Mouse (Mus musculus) kidney, postnatal 0 days (tissue): Measurements from ENCODE around the gene Adamts2. TPM values are rescaled to one million over a fixed set of nuclear protein-coding genes. Genes with fewer than 3 reads are reported as not detected.

Experiments used
- ATAC-seq: fragments of 200-750 bp; cut with Nextera tagmentation; replicated peaks from 2 replicates; pipeline ENCODE4 v1.8.0; 2017; ENCODE audit warnings: low read depth, moderate number of reproducible peaks, moderate TSS enrichment, moderate library complexity; ENCODE audit not compliant: low FRiP score
- DNase-seq: peaks from one replicate; pipeline ENCODE4 v3.0.0-alpha.2; 2016; ENCODE audit warnings: low spot score
- H3K27ac ChIP-seq: fragments of 300-500 bp; sonication (generic); 2 replicates; pipeline ENCODE4 v1.5.1; 2014; ENCODE audit warnings: mild to moderate bottlenecking
- H3K27me3 ChIP-seq: fragments of 300-500 bp; sonication (generic); 2 replicates; pipeline ENCODE4 v1.6.1; 2014; ENCODE audit warnings: low read length, mixed read lengths; ENCODE audit not compliant: insufficient read depth
- H3K36me3 ChIP-seq: fragments of 300-500 bp; sonication (generic); 2 replicates; pipeline ENCODE4 v1.6.1; 2014; ENCODE audit warnings: low read length, mixed read lengths; ENCODE audit not compliant: insufficient read depth
- H3K4me1 ChIP-seq: fragments of 300-500 bp; sonication (generic); replicated peaks from 2 replicates; pipeline ENCODE4 v1.6.1; 2014; ENCODE audit warnings: antibody characterized with exemption, low read length, mixed read lengths; ENCODE audit not compliant: insufficient read depth
- H3K4me2 ChIP-seq: fragments of 300-500 bp; sonication (generic); 2 replicates; pipeline ENCODE4 v1.6.1; 2014; ENCODE audit warnings: mild to moderate bottlenecking, low read length, moderate library complexity, mixed read lengths
- H3K4me3 ChIP-seq: fragments of 300-500 bp; sonication (generic); replicated peaks from 2 replicates; pipeline ENCODE4 v1.5.1; 2014; ENCODE audit warnings: low read depth, low read length
- H3K9ac ChIP-seq: fragments of 300-500 bp; sonication (generic); 2 replicates; pipeline ENCODE4 v1.6.1; 2014; ENCODE audit warnings: low read depth, low read length
- H3K9me3 ChIP-seq: fragments of 300-500 bp; sonication (generic); replicated peaks from 2 replicates; pipeline ENCODE4 v1.6.1; 2016; ENCODE audit warnings: low read length, inconsistent platforms, mixed read lengths
- CTCF ChIP-seq: IDR thresholded peaks from 2 replicates; pipeline ENCODE4 v1.5.1; 2016; ENCODE audit warnings: antibody characterized with exemption, low read depth, mild to moderate bottlenecking, moderate library complexity
- WGBS: fragments of 180-500 bp; shearing (Covaris S2); extraction: QIAGEN DNeasy Blood & Tissue Kit; methylation state at CpG from one replicate; pipeline ENCODE4 v1.1.7; 2014; 5-methylcytosine and 5-hydroxymethylcytosine counted together
- polyA plus RNA-seq: library from polyadenylated mRNA; unstranded; fragments of >200 nt; fragmentation: Nextera tagmentation; extraction: Ambion mirVana; gene quantifications from 2 replicates; pipeline ENCODE4 v1.2.1, GENCODE M21; 2015

Adamts2 gene
- polyA plus RNA-seq, 1 experiment from 2014 or later = 5.0 TPM

DNA sequence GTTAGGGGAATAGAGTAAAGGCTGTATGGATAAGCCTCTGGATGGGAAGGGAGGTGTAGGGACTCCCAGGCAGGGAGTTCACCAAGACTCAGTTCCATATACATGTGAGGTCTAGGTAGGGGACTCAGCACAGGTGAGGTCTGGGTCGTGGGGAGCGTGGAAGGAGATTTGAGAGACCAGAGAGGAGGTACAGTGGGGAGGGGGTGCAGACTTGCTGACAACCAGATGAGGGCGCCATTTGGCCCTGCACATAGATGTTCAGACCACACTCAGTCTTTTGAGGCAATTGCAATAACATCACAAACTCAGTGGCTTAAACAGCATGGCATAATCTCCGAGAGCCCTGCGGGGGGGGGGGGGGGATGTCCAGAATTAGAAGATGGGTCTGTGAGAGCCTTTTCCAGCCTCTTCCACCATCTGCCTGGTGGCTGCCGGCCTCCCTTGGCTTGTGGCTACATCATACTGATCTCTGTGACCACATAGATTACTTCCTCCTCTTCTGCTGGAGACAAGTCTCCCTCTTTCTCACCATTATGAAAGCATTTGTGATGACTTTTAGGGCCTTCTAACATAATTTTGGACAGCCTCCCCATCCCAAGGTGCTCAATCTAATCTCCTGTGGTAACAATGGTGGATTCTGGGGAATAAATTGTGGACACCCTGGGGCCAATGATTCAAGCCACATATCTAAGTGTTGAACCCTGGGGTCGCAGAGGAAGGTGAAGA lies 71.8 kb downstream of the Adamts2 start:
- Histone ChIP-seq H3K4me3 (no peak overlapping the region), H3K36me3 (no peaks in the 10 kb centered on the region), H3K9ac (no peak overlapping the region), H3K27ac (no peak overlapping the region), H3K9me3 (no peaks in the 10 kb centered on the region), H3K4me1 (no peaks in the 10 kb centered on the region), H3K27me3 (no peaks in the 10 kb centered on the region), H3K4me2 (no peak overlapping the region)
- 77% methylated on average over 6 of the region's 7 CpGs for whole genome bisulfite sequencing
- peak; percentile 33; the same call in 1 of the 2 replicates for ATAC-seq
- peak; percentile 16 for DNase-seq
- peak; percentile 39; the same call in 1 of the 2 replicates for TF ChIP-seq CTCF

DNA sequence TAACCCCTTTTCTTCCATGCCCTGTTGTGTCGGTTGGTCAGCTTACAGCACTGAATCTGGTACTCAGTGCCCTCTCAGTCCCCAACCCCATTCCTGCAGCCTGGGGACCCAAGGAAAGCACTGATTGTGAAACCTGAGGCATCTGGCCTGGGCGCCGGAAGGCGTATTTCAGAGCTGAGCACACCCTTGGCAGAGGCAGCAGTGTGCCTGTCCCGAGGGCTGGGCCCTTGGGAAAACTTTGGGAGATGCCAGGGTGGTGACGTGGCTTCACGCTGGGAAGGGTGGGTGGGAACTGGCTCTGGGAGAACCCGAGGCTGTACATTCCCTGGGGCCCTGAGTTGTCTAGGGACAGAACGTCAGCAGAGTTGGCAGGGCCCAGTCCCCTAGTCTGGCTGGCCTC lies 72.5 kb downstream of the Adamts2 start:
- Histone ChIP-seq H3K27ac (no peak overlapping the region), H3K4me1 (no peaks in the 10 kb centered on the region), H3K4me2 (no peak overlapping the region), H3K4me3 (no peak overlapping the region), H3K27me3 (no peaks in the 10 kb centered on the region), H3K9ac (no peak overlapping the region), H3K9me3 (no peaks in the 10 kb centered on the region), H3K36me3 (no peaks in the 10 kb centered on the region)
- 66% methylated on average over 9 of the region's 9 CpGs for WGBS
- DNase-seq (no peak), ATAC-seq (no peak)
- TF ChIP-seq CTCF = no peak

DNA sequence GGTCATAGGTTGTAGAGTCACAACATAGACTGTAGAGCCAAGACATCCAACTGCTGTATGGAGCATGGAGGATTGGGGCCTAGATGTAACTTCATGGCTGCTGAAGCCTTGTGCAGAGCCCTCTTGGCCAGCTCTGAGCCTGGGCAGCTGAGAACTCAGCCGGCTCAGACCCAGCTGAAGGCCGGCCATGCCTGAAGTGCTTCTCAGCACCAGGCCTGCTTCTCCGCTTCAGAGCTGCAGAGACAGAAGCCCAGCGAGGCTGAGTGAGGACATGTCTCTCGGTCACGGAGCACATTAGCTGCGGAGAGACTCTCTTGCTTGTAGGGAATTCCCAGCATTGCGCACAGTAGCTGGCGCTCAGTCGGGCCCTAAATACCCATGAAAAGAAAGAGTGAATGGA lies 76.8 kb downstream of the Adamts2 start:
- DNase-seq = no peak
- Histone ChIP-seq H3K4me2 (no peak overlapping the region), H3K27ac (no peak overlapping the region), H3K4me3 (no peak overlapping the region), H3K27me3 (no peaks in the 10 kb centered on the region), H3K9ac (no peak overlapping the region), H3K36me3 (no peaks in the 10 kb centered on the region), H3K4me1 (no peaks in the 10 kb centered on the region), H3K9me3 (no peaks in the 10 kb centered on the region)
- 91% methylated on average over 10 of the region's 10 CpGs for whole genome bisulfite sequencing
- TF ChIP-seq CTCF = no peak
- ATAC-seq = no peak

DNA sequence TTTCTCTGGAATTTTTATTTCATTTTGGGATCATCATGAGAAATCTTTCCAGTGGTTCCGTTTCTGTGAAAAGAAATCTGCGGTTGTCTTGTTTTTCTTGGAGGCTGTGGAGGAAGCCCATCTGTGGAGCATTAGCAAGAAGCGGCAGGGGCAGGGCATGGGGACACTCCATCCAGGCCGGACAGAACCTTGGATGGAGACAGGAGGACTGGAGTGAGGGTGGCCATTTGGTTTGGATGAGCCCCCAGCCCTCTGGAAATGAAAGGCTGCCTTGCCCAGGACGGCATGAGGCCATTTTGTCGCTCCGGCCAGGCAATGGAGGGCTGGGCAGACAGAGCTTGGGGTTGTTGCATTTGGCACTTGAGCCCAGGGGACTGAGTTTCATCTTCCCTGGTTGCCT lies 80.1 kb downstream of the Adamts2 start:
- TF ChIP-seq CTCF = no peak
- 71% methylated on average over 7 of the region's 7 CpGs for WGBS

DNA sequence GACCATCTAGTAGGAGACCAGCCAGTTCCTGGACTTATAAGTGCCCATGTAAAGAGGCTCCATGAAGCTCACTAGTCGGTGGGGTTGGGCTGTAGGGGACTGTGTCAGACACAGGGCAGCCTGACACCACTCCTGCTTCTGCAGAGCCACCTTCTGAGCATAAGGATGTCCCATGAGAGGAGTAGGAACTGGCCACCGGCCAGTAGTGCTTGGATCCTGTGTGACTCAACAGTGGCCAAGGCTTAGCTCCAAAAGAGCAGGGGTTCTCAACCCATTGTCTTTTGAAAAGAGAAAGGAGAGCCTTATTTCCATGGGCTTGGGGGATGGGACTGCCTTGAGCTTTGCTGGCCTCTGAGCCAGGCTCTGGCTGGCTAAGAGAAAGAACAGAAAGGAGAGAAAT lies 81.9 kb downstream of the Adamts2 start:
- Histone ChIP-seq H3K4me1 (no peaks in the 10 kb centered on the region), H3K4me3 (no peak overlapping the region), H3K27ac (no peak overlapping the region), H3K4me2 (no peak overlapping the region), H3K27me3 (no peaks in the 10 kb centered on the region), H3K9me3 (no peaks in the 10 kb centered on the region), H3K36me3 (no peaks in the 10 kb centered on the region), H3K9ac (no peak overlapping the region)
- DNase-seq (no peak), ATAC-seq (no peak)
- no peak for TF ChIP-seq CTCF
- 77% methylated on average over 2 of the region's 2 CpGs for WGBS

More for the DNA sequence above, 80.1 kb downstream of the Adamts2 start:
- Histone ChIP-seq H3K4me3 (no peak overlapping the region), H3K4me1 (no peaks in the 10 kb centered on the region), H3K4me2 (no peak overlapping the region), H3K9ac (no peak overlapping the region), H3K27ac (no peak overlapping the region), H3K9me3 (no peaks in the 10 kb centered on the region), H3K36me3 (no peaks in the 10 kb centered on the region), H3K27me3 (no peaks in the 10 kb centered on the region)
- ATAC-seq = no peak
- DNase-seq = peak; percentile 55

DNA sequence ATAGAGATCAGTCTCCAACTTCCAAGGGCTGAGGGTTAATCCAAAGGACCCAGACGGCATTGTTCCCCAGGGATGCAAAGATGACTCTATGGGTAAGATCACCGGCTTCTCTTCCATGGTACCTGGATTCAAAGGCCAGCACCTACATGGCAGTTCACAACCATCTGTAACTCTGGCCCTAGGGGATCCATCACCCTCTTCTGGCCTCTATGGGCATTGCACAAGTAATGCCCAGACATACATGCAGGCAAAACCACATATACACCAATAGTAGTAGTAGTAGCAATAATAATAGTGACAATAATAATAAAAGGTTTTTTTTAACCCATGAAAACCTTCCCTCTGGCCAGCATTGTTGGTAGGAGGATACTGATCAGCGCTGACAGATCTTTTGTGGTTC lies 86.7 kb downstream of the Adamts2 start:
- Histone ChIP-seq H3K36me3 (no peaks in the 10 kb centered on the region), H3K27ac (no peak overlapping the region), H3K9me3 (no peaks in the 10 kb centered on the region), H3K4me2 (no peak overlapping the region), H3K4me1 (no peaks in the 10 kb centered on the region), H3K4me3 (no peak overlapping the region), H3K27me3 (no peaks in the 10 kb centered on the region), H3K9ac (no peak overlapping the region)
- no peak for DNase-seq
- no peak for ATAC-seq
- WGBS = 96% methylated on average over 3 of the region's 3 CpGs
- TF ChIP-seq CTCF = peak; percentile 42; the same call in 1 of the 2 replicates

DNA sequence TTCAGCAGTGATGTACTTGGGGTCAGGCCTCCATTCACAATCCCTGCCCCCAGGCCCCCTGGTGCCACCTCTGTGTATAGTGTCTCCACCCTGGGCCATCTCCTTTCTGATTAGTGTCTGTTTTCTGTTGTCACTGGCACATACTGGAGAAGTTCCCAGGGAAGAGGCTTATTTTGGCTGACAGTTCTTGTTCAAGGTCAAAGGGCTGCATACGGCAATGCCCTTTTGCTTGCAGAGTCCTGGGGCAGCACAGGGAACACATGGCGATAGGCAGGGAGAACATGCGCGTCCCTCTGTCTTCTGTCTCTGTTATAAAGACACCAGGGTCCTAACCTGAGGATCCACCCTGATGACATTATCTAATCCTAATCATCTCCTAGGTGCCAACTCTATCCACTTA lies 87.8 kb downstream of the Adamts2 start:
- Histone ChIP-seq H3K4me1 (no peaks in the 10 kb centered on the region), H3K9ac (no peak overlapping the region), H3K4me3 (no peak overlapping the region), H3K4me2 (no peak overlapping the region), H3K36me3 (no peaks in the 10 kb centered on the region), H3K27ac (no peak overlapping the region), H3K9me3 (no peaks in the 10 kb centered on the region), H3K27me3 (no peaks in the 10 kb centered on the region)
- no peak for ATAC-seq
- 95% methylated on average over 4 of the region's 4 CpGs for WGBS
- DNase-seq = no peak
- no peak for TF ChIP-seq CTCF
